Mouse (Mus musculus) fibroblast of lung, adult 2 months (primary cell): ENCODE data around the gene Tomm34.

Source experiments
- DNase-seq: peaks from one replicate; pipeline ENCODE4 v3.0.0-alpha.2; 2011; ENCODE audit warnings: low read depth

The Tomm34 gene

DNA sequence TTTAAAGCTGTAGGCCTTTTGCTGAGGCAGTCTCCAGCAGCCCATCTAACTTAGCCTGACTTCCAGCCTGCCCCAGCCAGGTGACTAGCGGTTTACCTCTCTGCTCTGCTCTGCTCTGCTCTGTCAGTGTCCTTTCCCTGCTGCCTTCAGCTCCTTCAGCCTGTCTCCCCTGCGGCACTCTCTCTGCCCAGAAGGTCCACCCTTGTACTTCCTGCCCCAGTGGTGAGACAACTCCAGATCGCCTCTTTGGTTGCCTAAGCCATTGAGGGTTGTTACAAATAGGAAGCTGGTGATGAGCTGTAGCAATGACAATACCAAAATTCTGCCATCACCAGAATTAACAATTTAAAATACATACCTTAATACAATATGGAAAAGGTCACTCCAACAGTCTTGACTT is 60.0 kb downstream of the Tomm34 start:
- DNase-seq: no peak

DNA sequence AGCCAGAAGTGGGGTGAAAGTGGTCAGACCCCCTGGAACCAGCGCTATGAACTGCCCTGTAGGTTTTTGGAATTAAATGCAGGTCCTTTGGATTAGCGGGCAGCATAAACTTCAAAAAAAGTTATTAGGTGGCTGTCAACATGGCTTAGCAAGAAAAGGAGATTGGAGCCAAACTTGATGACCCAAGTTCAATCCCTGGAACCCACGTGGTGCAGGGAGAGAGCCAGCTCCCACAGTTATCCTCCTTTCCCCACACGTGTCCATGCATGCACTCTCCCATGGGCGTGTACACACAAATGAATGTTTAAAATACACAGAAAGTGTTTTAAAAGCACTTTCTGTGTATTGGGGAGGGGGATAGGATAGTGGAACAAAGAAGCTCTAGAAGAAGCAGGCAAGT is 60.5 kb downstream of the Tomm34 start:
- DNase-seq: no peak

DNA sequence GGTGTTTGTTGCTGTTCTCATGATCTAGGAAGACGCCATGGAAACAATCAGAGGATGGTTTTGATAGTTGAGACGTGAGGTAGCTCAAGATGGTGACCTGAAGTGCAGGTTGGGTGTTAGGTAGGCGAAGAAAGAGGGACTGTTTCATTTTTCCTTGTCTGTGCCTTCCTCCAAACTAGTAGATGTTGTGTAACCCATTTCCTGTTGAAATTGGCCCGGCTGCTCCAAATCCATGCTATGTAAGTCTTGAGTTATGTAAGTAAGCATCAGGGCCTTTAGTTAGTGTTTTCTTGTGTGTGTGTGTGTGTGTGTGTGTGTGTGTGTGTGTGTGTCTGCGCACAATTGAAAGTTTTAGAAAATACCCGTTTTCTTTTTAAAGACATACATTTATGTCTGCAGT is 61.7 kb downstream of the Tomm34 start:
- peak; percentile 44 for DNase-seq

DNA sequence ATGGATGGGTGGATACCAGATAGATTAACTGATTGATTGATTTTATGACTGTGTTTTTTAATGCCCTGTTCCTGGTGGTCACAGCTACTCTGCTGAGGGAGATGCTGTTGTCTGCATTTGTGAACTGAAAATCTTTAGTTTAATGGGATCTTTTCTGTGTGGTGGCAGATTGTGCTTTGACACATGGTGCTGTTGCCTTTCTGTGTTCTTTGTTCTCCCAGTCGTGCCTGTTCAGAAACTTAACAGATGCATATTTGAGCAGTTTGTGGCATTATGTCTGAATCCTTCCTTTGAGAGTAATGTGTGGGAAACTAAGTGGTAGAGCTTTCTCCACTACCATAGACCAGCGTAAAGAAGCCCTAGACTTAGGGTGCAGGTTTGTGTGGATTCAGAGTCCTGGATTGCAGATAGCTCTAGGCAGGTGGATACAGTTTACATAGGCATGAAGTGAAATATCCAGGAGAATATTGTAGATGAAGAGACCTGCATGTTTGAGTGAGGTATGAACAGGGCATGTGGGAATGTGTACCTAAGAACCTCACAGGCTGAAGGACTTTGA is 62.9 kb downstream of the Tomm34 start:
- no peak for DNase-seq

DNA sequence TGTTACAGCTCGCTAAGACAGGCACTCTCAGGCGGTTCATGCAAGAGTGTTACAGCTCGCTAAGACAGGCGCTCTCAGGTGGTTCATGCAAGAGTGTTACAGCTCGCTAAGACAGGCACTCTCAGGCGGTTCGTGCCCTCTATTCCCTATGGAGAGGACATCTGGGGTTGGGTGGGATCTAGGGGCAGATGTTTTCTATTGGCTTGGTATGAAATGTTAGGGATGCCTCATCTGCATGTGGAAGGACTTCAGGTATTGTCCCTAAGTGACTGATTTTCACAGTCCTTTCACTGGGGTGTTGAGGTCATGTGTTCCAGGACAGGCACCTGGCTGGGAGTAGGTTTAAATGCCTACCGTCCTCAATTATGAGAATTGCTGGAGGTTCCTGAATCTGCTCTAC is 63.4 kb downstream of the Tomm34 start:
- DNase-seq: no peak

DNA sequence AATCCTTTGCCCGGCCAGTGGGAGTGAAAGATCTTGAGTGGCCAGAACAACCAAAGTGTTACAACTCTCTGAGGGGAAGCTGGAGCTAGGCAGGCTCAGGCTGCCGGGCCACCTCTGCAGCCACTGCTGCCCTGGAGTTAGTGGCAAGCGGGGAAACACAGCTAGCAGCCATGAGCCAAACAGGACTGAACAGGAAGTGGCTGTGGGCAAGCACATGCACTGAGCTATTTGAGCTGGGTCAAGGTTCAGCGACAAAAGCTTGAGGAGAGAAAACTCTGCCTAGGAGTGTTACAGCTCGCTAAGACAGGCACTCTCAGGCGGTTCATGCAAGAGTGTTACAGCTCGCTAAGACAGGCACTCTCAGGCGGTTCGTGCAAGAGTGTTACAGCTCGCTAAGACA is 64.0 kb downstream of the Tomm34 start:
- DNase-seq: no peak

DNA sequence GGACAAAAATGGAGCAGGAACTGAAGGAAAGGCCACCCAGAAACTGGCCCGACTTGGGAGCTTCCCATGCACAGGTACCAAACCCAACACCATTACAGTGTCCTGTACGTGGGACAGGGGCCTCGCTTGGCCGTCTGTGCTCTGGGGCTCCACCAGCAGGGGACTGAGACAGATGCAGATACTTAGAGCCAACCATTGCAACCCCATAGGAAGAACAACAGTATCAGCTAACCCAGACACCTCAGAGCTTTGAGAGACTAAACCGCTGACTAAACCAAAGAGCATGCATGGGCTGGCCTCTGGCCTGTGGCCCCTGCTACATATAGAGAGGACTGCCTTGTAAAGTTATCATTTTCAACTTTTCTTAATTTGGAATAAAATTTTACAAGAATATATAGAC is 66.5 kb downstream of the Tomm34 start:
- no peak for DNase-seq
